Mouse (Mus musculus) midbrain, embryonic 11.5 days (tissue): Measurements from ENCODE around the gene Sart1. TPM values are rescaled to one million over a fixed set of nuclear protein-coding genes. Genes with fewer than 3 reads are reported as not detected.

Experiments
- ATAC-seq: fragments of 200-750 bp; cut with Nextera tagmentation; 2 replicates; pipeline ENCODE4 v1.8.0; 2017; ENCODE audit warnings: moderate TSS enrichment, moderate library complexity; ENCODE audit not compliant: low FRiP score
- DNase-seq: peaks from one replicate; pipeline ENCODE4 v3.0.0; 2015; ENCODE audit warnings: low spot score; ENCODE audit errors: missing footprints
- H3K27ac ChIP-seq: fragments of 300-500 bp; sonication (generic); 2 replicates; pipeline ENCODE4 v1.5.1; 2014; ENCODE audit warnings: low read depth, low read length
- H3K27me3 ChIP-seq: fragments of 300-500 bp; sonication (generic); 2 replicates; pipeline ENCODE4 v1.6.1; 2014; ENCODE audit warnings: mild to moderate bottlenecking, low read length, moderate library complexity, mixed read lengths; ENCODE audit not compliant: control insufficient read depth, insufficient read depth
- H3K36me3 ChIP-seq: fragments of 300-500 bp; sonication (generic); 2 replicates; pipeline ENCODE4 v1.6.1; 2014; ENCODE audit warnings: mild to moderate bottlenecking, low read length, moderate library complexity, mixed read lengths; ENCODE audit not compliant: control insufficient read depth, insufficient read depth
- H3K4me1 ChIP-seq: fragments of 300-500 bp; sonication (generic); 2 replicates; pipeline ENCODE4 v1.6.1; 2014; ENCODE audit warnings: low read length; ENCODE audit not compliant: control insufficient read depth, insufficient read depth
- H3K4me2 ChIP-seq: fragments of 300-500 bp; sonication (generic); 2 replicates; pipeline ENCODE4 v1.6.1; 2014; ENCODE audit warnings: mild to moderate bottlenecking, moderate library complexity
- H3K4me3 ChIP-seq: fragments of 300-500 bp; sonication (generic); 2 replicates; pipeline ENCODE4 v1.5.1; 2014; ENCODE audit warnings: low read depth, low read length
- H3K9ac ChIP-seq: fragments of 300-500 bp; sonication (generic); 2 replicates; pipeline ENCODE4 v1.6.1; 2014; ENCODE audit warnings: low read length
- H3K9me3 ChIP-seq: fragments of 300-500 bp; sonication (generic); 2 replicates; pipeline ENCODE4 v1.6.1; 2016; ENCODE audit warnings: low read length; ENCODE audit not compliant: control insufficient read depth
- WGBS: fragments of 180-500 bp; shearing (Covaris S2); extraction: QIAGEN DNeasy Blood & Tissue Kit; methylation state at CpG from one replicate; pipeline ENCODE4 v1.1.7; 2014; 5-methylcytosine and 5-hydroxymethylcytosine counted together
- polyA plus RNA-seq: library from polyadenylated mRNA; unstranded; fragments of >200 nt; fragmentation: Nextera tagmentation; extraction: Ambion mirVana; gene quantifications from 2 replicates; pipeline ENCODE4 v1.2.1, GENCODE M21; 2014

The Sart1 gene
- polyA plus RNA-seq, 1 experiment from 2014 or later = 81.0 TPM

GRCm38 (mm10) chr19:5389647-5390046, 1.1 kb upstream of the Sart1 start:
- no peak overlapping the region for H3K27ac ChIP-seq
- H3K4me1 ChIP-seq = peaks cover 24% of the 10 kb centered on the region
- H3K4me2 ChIP-seq = peak overlapping the region; percentile 97
- peaks cover 4% of the 10 kb centered on the region for H3K36me3 ChIP-seq
- H3K27me3 ChIP-seq = no peaks in the 10 kb centered on the region
- WGBS = 57% methylated on average over 12 of the region's 12 CpGs
- DNase-seq (peak; percentile 85), ATAC-seq (no peak)
- H3K9ac ChIP-seq = peak overlapping the region; percentile 87; the same call in 1 of the 2 replicates
- no peaks in the 10 kb centered on the region for H3K9me3 ChIP-seq
- peak overlapping the region; percentile 100 for H3K4me3 ChIP-seq

- H3K27me3 ChIP-seq = no peaks in the 10 kb centered on the region
- H3K27ac ChIP-seq = peak overlapping the region; percentile 57
- ATAC-seq (peak; percentile 60), DNase-seq (peak; percentile 89)
- H3K9me3 ChIP-seq = no peaks in the 10 kb centered on the region
- peaks cover 19% of the 10 kb centered on the region for H3K36me3 ChIP-seq
- under 1% methylated on average over 43 of the region's 43 CpGs for WGBS
- H3K4me2 ChIP-seq = peak overlapping the region; percentile 97
- peak overlapping the region; percentile 100 for H3K4me3 ChIP-seq
- peak overlapping the region; percentile 87 for H3K9ac ChIP-seq
- H3K4me1 ChIP-seq = peaks cover 24% of the 10 kb centered on the region
Measured at GRCm38 (mm10) chr19:5388011-5388441, 477 bp downstream of the Sart1 start.

- ATAC-seq = no peak
- no peak overlapping the region for H3K4me2 ChIP-seq
- H3K9me3 ChIP-seq = no peaks in the 10 kb centered on the region
- peaks cover 18% of the 10 kb centered on the region for H3K4me1 ChIP-seq
- H3K4me3 ChIP-seq = no peak overlapping the region
- no peak overlapping the region for H3K9ac ChIP-seq
- DNase-seq = no peak
- no peak overlapping the region for H3K27ac ChIP-seq
- 95% methylated on average over 8 of the region's 8 CpGs for WGBS
- no peaks in the 10 kb centered on the region for H3K27me3 ChIP-seq
- H3K36me3 ChIP-seq = peaks cover 45% of the 10 kb centered on the region
Measured at GRCm38 (mm10) chr19:5384715-5385114, 3.8 kb downstream of the Sart1 start.

GRCm38 (mm10) chr19:5383326-5383725, 5.2 kb downstream of the Sart1 start:
- no peaks in the 10 kb centered on the region for H3K27me3 ChIP-seq
- H3K9ac ChIP-seq = no peak overlapping the region
- peaks cover 13% of the 10 kb centered on the region for H3K4me1 ChIP-seq
- no peak for ATAC-seq
- peaks cover 55% of the 10 kb centered on the region for H3K36me3 ChIP-seq
- no peaks in the 10 kb centered on the region for H3K9me3 ChIP-seq
- no peak overlapping the region for H3K27ac ChIP-seq
- DNase-seq = no peak
- 94% methylated on average over 12 of the region's 12 CpGs for WGBS
- H3K4me2 ChIP-seq = no peak overlapping the region
- H3K4me3 ChIP-seq = no peak overlapping the region

- DNase-seq (no peak), ATAC-seq (no peak)
- Histone ChIP-seq H3K4me2 (no peak overlapping the region), H3K9ac (no peak overlapping the region), H3K36me3 (peaks cover 41% of the 10 kb centered on the region), H3K4me1 (no peaks in the 10 kb centered on the region), H3K27me3 (no peaks in the 10 kb centered on the region), H3K27ac (no peak overlapping the region), H3K9me3 (no peaks in the 10 kb centered on the region), H3K4me3 (no peak overlapping the region)
- WGBS = 88% methylated on average over 1 of the region's 1 CpGs
Measured at GRCm38 (mm10) chr19:5377446-5377845, 11.1 kb downstream of the Sart1 start.

- ATAC-seq = no peak
- no peak overlapping the region for H3K4me3 ChIP-seq
- H3K36me3 ChIP-seq = peaks cover 34% of the 10 kb centered on the region
- DNase-seq = no peak
- no peak overlapping the region for H3K27ac ChIP-seq
- H3K4me1 ChIP-seq = no peaks in the 10 kb centered on the region
- no peaks in the 10 kb centered on the region for H3K9me3 ChIP-seq
- no peak overlapping the region for H3K9ac ChIP-seq
- 84% methylated on average over 4 of the region's 4 CpGs for WGBS
- H3K4me2 ChIP-seq = no peak overlapping the region
- H3K27me3 ChIP-seq = no peaks in the 10 kb centered on the region
Measured at GRCm38 (mm10) chr19:5374748-5375147, 13.8 kb downstream of the Sart1 start.

GRCm38 (mm10) chr19:5374177-5374576, 14.3 kb downstream of the Sart1 start:
- DNase-seq = no peak
- no peak overlapping the region for H3K4me2 ChIP-seq
- peaks cover 28% of the 10 kb centered on the region for H3K36me3 ChIP-seq
- H3K4me1 ChIP-seq = no peaks in the 10 kb centered on the region
- no peak overlapping the region for H3K4me3 ChIP-seq
- no peaks in the 10 kb centered on the region for H3K9me3 ChIP-seq
- H3K27ac ChIP-seq = no peak overlapping the region
- no peak overlapping the region for H3K9ac ChIP-seq
- H3K27me3 ChIP-seq = no peaks in the 10 kb centered on the region
- 84% methylated on average over 4 of the region's 4 CpGs for WGBS
- no peak for ATAC-seq

- Histone ChIP-seq H3K9ac (no peak overlapping the region), H3K27me3 (no peaks in the 10 kb centered on the region), H3K9me3 (no peaks in the 10 kb centered on the region), H3K4me2 (no peak overlapping the region), H3K4me1 (peaks cover 7% of the 10 kb centered on the region), H3K27ac (no peak overlapping the region), H3K36me3 (peaks cover 28% of the 10 kb centered on the region), H3K4me3 (no peak overlapping the region)
- 94% methylated on average over 7 of the region's 7 CpGs for WGBS
- DNase-seq (no peak), ATAC-seq (no peak)
Measured at GRCm38 (mm10) chr19:5372724-5373123, 15.8 kb downstream of the Sart1 start.

GRCm38 (mm10) chr19:5370932-5371331, 17.6 kb downstream of the Sart1 start:
- H3K9ac ChIP-seq = no peak overlapping the region
- H3K9me3 ChIP-seq = no peaks in the 10 kb centered on the region
- ATAC-seq (no peak), DNase-seq (no peak)
- no peak overlapping the region for H3K4me3 ChIP-seq
- no peak overlapping the region for H3K4me2 ChIP-seq
- 91% methylated on average over 3 of the region's 3 CpGs for WGBS
- H3K36me3 ChIP-seq = peaks cover 26% of the 10 kb centered on the region
- no peak overlapping the region for H3K27ac ChIP-seq
- H3K27me3 ChIP-seq = no peaks in the 10 kb centered on the region
- H3K4me1 ChIP-seq = peaks cover 9% of the 10 kb centered on the region
